Mouse (Mus musculus): ENCODE results near the gene Cdkn1a.

GRCm38 (mm10) chr17:29093961-29094309 lies 3.2 kb downstream of the Cdkn1a start:
- TF ChIP-seq POLR2A (IDR thresholded peaks at IDR 0.05; ENCODE audit: control insufficient read depth, extremely low read depth, insufficient read depth, low read length, poor library complexity) (no peak), CTCF (IDR thresholded peaks at IDR 0.05; ENCODE audit: borderline replicate concordance, control insufficient read depth, extremely low read depth, insufficient read depth, low read length, poor library complexity) (no peak)
